Mouse (Mus musculus): Measurements from ENCODE around the gene Psmg4. TPM values are rescaled to one million over a fixed set of nuclear protein-coding genes. Genes with fewer than 3 reads are reported as not detected.

Gene Psmg4
- polyA plus RNA-seq, 1 experiment from 2014 or later: 71.1 TPM

- no peak overlapping the region for H3K4me2 ChIP-seq (replicated peaks; ENCODE audit: low read depth)
- 48% methylated on average over 4 of the region's 4 CpGs for WGBS
- TF ChIP-seq CTCF (IDR thresholded peaks at IDR 0.05; ENCODE audit: low read depth) (no peak), EP300 (optimal IDR thresholded peaks at IDR 0.05) (no peak)
These were observed 48.6 kb downstream of the Psmg4 start for GRCm38 (mm10) chr13:34211261-34211775.

GRCm38 (mm10) chr13:34212735-34213212, 50.0 kb downstream of the Psmg4 start:
- H3K4me1 ChIP-seq (replicated peaks; ENCODE audit: control insufficient read depth, insufficient read depth): no peaks in the 10 kb centered on the region
- ATAC-seq (ENCODE audit: low FRiP score, low TSS enrichment): peak; percentile 82
- no peak for TF ChIP-seq CTCF (IDR thresholded peaks at IDR 0.05; ENCODE audit: low read depth)
- TF ChIP-seq EP300 (optimal IDR thresholded peaks at IDR 0.05): peak; percentile 75
- H3K4me2 ChIP-seq (replicated peaks; ENCODE audit: low read depth): no peak overlapping the region
- 53% methylated on average over 10 of the region's 10 CpGs for WGBS
- H3K4me3 ChIP-seq (ENCODE audit: low read depth, low read length): no peak overlapping the region
- no peak overlapping the region for H3K9ac ChIP-seq (ENCODE audit: low read length)
- peak overlapping the region; percentile 74 for H3K27ac ChIP-seq (replicated peaks)
- H3K36me3 ChIP-seq (ENCODE audit: control insufficient read depth, insufficient read depth, low read length): no peaks in the 10 kb centered on the region
- H3K9me3 ChIP-seq (ENCODE audit: control insufficient read depth, low read length): no peaks in the 10 kb centered on the region
- no peaks in the 10 kb centered on the region for H3K27me3 ChIP-seq (ENCODE audit: control insufficient read depth, insufficient read depth, low read length)
- peak; percentile 88 for DNase-seq (ENCODE audit: low spot score)

More at GRCm38 (mm10) chr13:34211261-34211775, 48.6 kb downstream of the Psmg4 start:
- H3K36me3 ChIP-seq (ENCODE audit: control insufficient read depth, insufficient read depth, low read length): no peaks in the 10 kb centered on the region
- no peak for ATAC-seq (ENCODE audit: low FRiP score, low TSS enrichment)
- no peaks in the 10 kb centered on the region for H3K27me3 ChIP-seq (ENCODE audit: control insufficient read depth, insufficient read depth, low read length)
- H3K4me1 ChIP-seq (replicated peaks; ENCODE audit: control insufficient read depth, insufficient read depth): no peaks in the 10 kb centered on the region
- no peak overlapping the region for H3K27ac ChIP-seq (replicated peaks)
- DNase-seq (ENCODE audit: low spot score): no peak
- no peaks in the 10 kb centered on the region for H3K9me3 ChIP-seq (ENCODE audit: control insufficient read depth, low read length)
- no peak overlapping the region for H3K9ac ChIP-seq (ENCODE audit: low read length)
- H3K4me3 ChIP-seq (ENCODE audit: low read depth, low read length): no peak overlapping the region

DNA sequence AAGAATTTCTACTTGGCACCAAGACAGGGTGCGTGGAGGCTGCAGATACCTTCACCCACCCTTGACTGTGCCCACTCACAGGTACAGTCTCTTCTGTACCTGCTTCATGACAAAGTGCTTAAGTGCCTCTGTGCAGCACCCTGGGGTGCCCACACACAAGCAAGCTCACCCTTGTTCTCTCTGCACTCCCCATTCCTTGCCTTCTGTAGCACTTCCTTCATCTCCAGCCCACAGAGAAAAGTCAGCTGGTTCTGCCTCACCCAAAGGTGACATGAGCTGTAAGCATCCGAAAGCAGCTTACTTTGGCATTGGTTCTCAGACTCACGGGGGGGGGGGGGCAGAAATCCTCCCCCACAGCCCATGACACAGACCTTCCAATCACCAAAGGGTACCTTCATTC, 52.1 kb downstream of the Psmg4 start:
- Histone ChIP-seq H3K27me3 (ENCODE audit: control insufficient read depth, insufficient read depth, low read length) (no peaks in the 10 kb centered on the region), H3K9me3 (ENCODE audit: control insufficient read depth, low read length) (no peaks in the 10 kb centered on the region), H3K4me1 (replicated peaks; ENCODE audit: control insufficient read depth, insufficient read depth) (no peaks in the 10 kb centered on the region), H3K9ac (ENCODE audit: low read length) (no peak overlapping the region), H3K36me3 (ENCODE audit: control insufficient read depth, insufficient read depth, low read length) (no peaks in the 10 kb centered on the region), H3K4me2 (replicated peaks; ENCODE audit: low read depth) (no peak overlapping the region), H3K4me3 (ENCODE audit: low read depth, low read length) (no peak overlapping the region), H3K27ac (replicated peaks) (no peak overlapping the region)
- WGBS: 69% methylated on average over 3 of the region's 3 CpGs
- ATAC-seq (ENCODE audit: low FRiP score, low TSS enrichment): no peak
- TF ChIP-seq EP300 (optimal IDR thresholded peaks at IDR 0.05) (no peak), CTCF (IDR thresholded peaks at IDR 0.05; ENCODE audit: low read depth) (no peak)
- no peak for DNase-seq (ENCODE audit: low spot score)

- Histone ChIP-seq H3K9me3 (ENCODE audit: control insufficient read depth, low read length) (no peaks in the 10 kb centered on the region), H3K36me3 (ENCODE audit: control insufficient read depth, insufficient read depth, low read length) (no peaks in the 10 kb centered on the region), H3K27me3 (ENCODE audit: control insufficient read depth, insufficient read depth, low read length) (no peaks in the 10 kb centered on the region), H3K4me1 (replicated peaks; ENCODE audit: control insufficient read depth, insufficient read depth) (0 out of 2 replicates have a peak, but pooled peaks cover 3% of the 10 kb centered on the region), H3K9ac (ENCODE audit: low read length) (no peak overlapping the region), H3K4me2 (replicated peaks; ENCODE audit: low read depth) (no peak overlapping the region), H3K27ac (replicated peaks) (no peak overlapping the region), H3K4me3 (ENCODE audit: low read depth, low read length) (no peak overlapping the region)
- ATAC-seq (ENCODE audit: low FRiP score, low TSS enrichment): no peak
- no peak for DNase-seq (ENCODE audit: low spot score)
- WGBS: 60% methylated on average over 3 of the region's 3 CpGs
- no peak for TF ChIP-seq EP300 (optimal IDR thresholded peaks at IDR 0.05)
- no peak for TF ChIP-seq CTCF (IDR thresholded peaks at IDR 0.05; ENCODE audit: low read depth)
These were observed 56.0 kb downstream of the Psmg4 start for GRCm38 (mm10) chr13:34218776-34219175.

- no peak overlapping the region for H3K9ac ChIP-seq (ENCODE audit: low read length)
- ATAC-seq (ENCODE audit: low FRiP score, low TSS enrichment): no peak
- 58% methylated on average over 3 of the region's 3 CpGs for WGBS
These were observed 57.0 kb downstream of the Psmg4 start for GRCm38 (mm10) chr13:34219728-34220127.

DNA sequence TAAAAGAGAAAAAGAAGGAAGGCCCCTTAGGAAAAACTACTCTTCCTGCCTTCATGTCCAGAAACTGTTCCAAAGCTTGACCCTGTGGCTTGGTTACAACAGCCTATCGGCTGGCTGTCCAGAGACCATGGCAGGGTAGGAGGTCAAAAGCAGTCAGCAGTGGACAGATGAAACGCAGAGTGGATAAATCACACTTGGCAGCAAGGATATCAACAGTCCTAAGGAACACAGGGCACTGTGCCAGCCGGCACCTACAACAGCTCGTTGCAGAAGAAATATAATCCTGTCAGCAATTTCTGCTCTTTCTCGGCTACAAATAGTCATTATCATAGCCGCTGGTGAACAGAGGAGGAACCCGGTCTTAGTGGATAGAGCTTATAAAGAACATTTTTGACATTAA, 60.2 kb downstream of the Psmg4 start:
- Histone ChIP-seq H3K27me3 (ENCODE audit: control insufficient read depth, insufficient read depth, low read length) (no peaks in the 10 kb centered on the region), H3K9ac (ENCODE audit: low read length) (no peak overlapping the region), H3K4me3 (ENCODE audit: low read depth, low read length) (no peak overlapping the region), H3K4me2 (replicated peaks; ENCODE audit: low read depth) (no peak overlapping the region), H3K9me3 (ENCODE audit: control insufficient read depth, low read length) (no peaks in the 10 kb centered on the region), H3K4me1 (replicated peaks; ENCODE audit: control insufficient read depth, insufficient read depth) (0 out of 2 replicates have a peak, but pooled peaks cover 3% of the 10 kb centered on the region), H3K36me3 (ENCODE audit: control insufficient read depth, insufficient read depth, low read length) (no peaks in the 10 kb centered on the region), H3K27ac (replicated peaks) (no peak overlapping the region)
- DNase-seq (ENCODE audit: low spot score) (no peak), ATAC-seq (ENCODE audit: low FRiP score, low TSS enrichment) (no peak)
- TF ChIP-seq CTCF (IDR thresholded peaks at IDR 0.05; ENCODE audit: low read depth): no peak
- TF ChIP-seq EP300 (optimal IDR thresholded peaks at IDR 0.05): no peak
- 18% methylated on average over 7 of the region's 7 CpGs for WGBS

More at GRCm38 (mm10) chr13:34219728-34220127, 57.0 kb downstream of the Psmg4 start:
- H3K36me3 ChIP-seq (ENCODE audit: control insufficient read depth, insufficient read depth, low read length): no peaks in the 10 kb centered on the region
- H3K27me3 ChIP-seq (ENCODE audit: control insufficient read depth, insufficient read depth, low read length): no peaks in the 10 kb centered on the region
- H3K4me1 ChIP-seq (replicated peaks; ENCODE audit: control insufficient read depth, insufficient read depth): 0 out of 2 replicates have a peak, but pooled peaks cover 3% of the 10 kb centered on the region
- H3K27ac ChIP-seq (replicated peaks): no peak overlapping the region
- H3K4me2 ChIP-seq (replicated peaks; ENCODE audit: low read depth): no peak overlapping the region
- H3K9me3 ChIP-seq (ENCODE audit: control insufficient read depth, low read length): no peaks in the 10 kb centered on the region
- no peak for DNase-seq (ENCODE audit: low spot score)
- no peak overlapping the region for H3K4me3 ChIP-seq (ENCODE audit: low read depth, low read length)
- TF ChIP-seq CTCF (IDR thresholded peaks at IDR 0.05; ENCODE audit: low read depth) (no peak), EP300 (optimal IDR thresholded peaks at IDR 0.05) (no peak)
